Mouse (Mus musculus) small intestine, adult 2 months (tissue): ENCODE measurements at regions not wholly inside any gene's neighbourhood (a gene's known extent, or its start where the extent isn't known, plus 50 kb on each side); places are given as distances from the start of the nearest gene placed in this dataset.

ENCODE experiments used
- CTCF ChIP-seq: fragments of 200-500 bp; IDR thresholded peaks from 2 replicates; pipeline ENCODE4 v1.5.1; 2012; ENCODE audit warnings: low read depth, mild to moderate bottlenecking, control low read depth, inconsistent platforms, low read length, moderate library complexity, mixed read lengths; ENCODE audit not compliant: insufficient replicate concordance, insufficient read length; ENCODE audit errors: extremely low read depth
- POLR2A ChIP-seq: fragments of 200-500 bp; IDR thresholded peaks from 2 replicates; pipeline ENCODE4 v1.6.1; 2012; ENCODE audit warnings: low read depth, mild to moderate bottlenecking, control low read depth, inconsistent platforms, low read length, moderate library complexity

- no peak for TF ChIP-seq POLR2A
- TF ChIP-seq CTCF = no peak
Measured at GRCm38 (mm10) chr9:30167223-30167622, 204.3 kb upstream of the Ntm start.
